In the genomic region with DNA sequence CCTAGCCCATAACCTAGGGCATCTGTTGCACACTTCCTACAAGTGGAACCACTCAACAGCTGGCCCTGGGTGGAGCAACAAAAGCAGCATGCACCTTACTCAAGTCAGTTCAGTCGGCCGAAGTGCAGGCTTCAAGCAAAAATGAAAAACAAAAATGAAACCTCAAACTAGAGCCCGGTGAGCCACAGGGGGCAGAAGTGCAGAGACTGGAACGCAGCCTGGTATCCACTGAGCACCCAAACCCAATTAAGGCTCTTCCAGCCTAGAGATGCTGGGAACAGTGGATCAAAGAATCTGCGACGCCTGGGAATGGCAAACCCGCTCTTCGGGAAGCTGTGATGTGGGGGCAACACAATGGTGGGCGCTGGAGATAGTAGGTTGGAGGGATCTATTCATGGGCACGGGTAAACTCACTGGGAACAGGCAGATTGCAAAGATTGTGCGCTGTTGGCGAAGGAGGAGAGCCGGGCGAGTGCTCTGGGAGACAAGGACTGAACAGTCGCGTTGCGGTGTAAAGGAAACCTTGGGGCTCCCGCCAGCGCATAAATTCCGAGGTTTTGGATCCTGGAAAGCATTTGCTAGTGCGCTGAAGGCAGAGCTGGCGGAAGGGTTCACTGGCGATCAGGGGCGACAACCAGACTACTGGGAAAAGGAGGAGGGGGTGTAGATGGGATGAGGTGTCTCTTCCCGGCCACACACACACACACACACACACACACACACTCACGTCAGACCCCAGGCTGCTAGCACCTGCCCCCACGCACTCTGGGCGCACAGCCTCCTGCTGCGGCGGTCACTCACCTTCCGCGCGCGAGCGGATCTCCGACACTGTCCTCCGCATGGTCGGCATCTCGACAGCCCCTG, we compare ENCODE assay signal across 8 mouse cellular contexts. TPM values are rescaled to one million over a fixed set of nuclear protein-coding genes. Genes with fewer than 3 reads are reported as not detected.
DNase-seq lines count a peak whose midpoint lies in the region; ATAC-seq and TF ChIP-seq lines count a peak whose summit lies in the region.

No protein-coding gene starts in this region.

- H3K4me2 ChIP-seq in heart, embryonic 14.5 days (ENCODE audit: low read length): peak overlapping the region; percentile 92
- H3K4me2 ChIP-seq in liver, embryonic 16.5 days (ENCODE audit: low read depth, low read length): peak overlapping the region; percentile 98
- peak overlapping the region; percentile 57 for H3K4me2 ChIP-seq in neural tube, embryonic 11.5 days (ENCODE audit: low read depth)
- H3K4me2 ChIP-seq in stomach, embryonic 16.5 days (ENCODE audit: low read depth, low read length): peak overlapping the region; percentile 98

- H3K4me3 ChIP-seq in bone marrow macrophage, adult 2 months (ENCODE audit: insufficient read depth, low read length): peak overlapping the region; percentile 88
- H3K4me3 ChIP-seq in heart, embryonic 14.5 days (ENCODE audit: control insufficient read depth in 1 of 2, insufficient read depth in 1 of 2, low read depth in 1 of 2, low read length in 2 of 2): peak overlapping the region; percentile 83 to 99
- H3K4me3 ChIP-seq in liver, embryonic 16.5 days (ENCODE audit: low read depth, low read length): peak overlapping the region; percentile 95
- peak overlapping the region; percentile 79 for H3K4me3 ChIP-seq in neural tube, embryonic 11.5 days (ENCODE audit: low read depth, low read length)
- H3K4me3 ChIP-seq in stomach, embryonic 16.5 days (replicated peaks; ENCODE audit: low read length): peak overlapping the region; percentile 87

- no peaks in the 10 kb centered on the region for H3K27me3 ChIP-seq in heart, embryonic 14.5 days (ENCODE audit: control insufficient read depth, insufficient read depth, low read length)
- H3K27me3 ChIP-seq in liver, embryonic 16.5 days (ENCODE audit: control insufficient read depth, insufficient read depth, low read depth, low read length): no peaks in the 10 kb centered on the region
- H3K27me3 ChIP-seq in neural tube, embryonic 11.5 days (ENCODE audit: control insufficient read depth, insufficient read depth, low read length): no peaks in the 10 kb centered on the region
- H3K27me3 ChIP-seq in stomach, embryonic 16.5 days (ENCODE audit: control insufficient read depth, insufficient read depth, low read length): 0 out of 2 replicates have a peak, but pooled peaks cover 3% of the 10 kb centered on the region

- peak overlapping the region; percentile 34 for H3K27ac ChIP-seq in bone marrow macrophage, adult 2 months (ENCODE audit: insufficient read depth, low read depth, low read length)
- peak overlapping the region; percentile 21 to 54; a peak in 3 of 4 replicates for H3K27ac ChIP-seq in heart, embryonic 14.5 days (replicated peaks in 1 of 2; ENCODE audit: control insufficient read depth in 1 of 2, insufficient read depth in 1 of 2, low read depth in 2 of 2, low read length in 2 of 2)
- peak overlapping the region; percentile 72 for H3K27ac ChIP-seq in liver, embryonic 16.5 days (ENCODE audit: low read length)
- peak overlapping the region; percentile 67; the same call in 1 of the 2 replicates for H3K27ac ChIP-seq in neural tube, embryonic 11.5 days (ENCODE audit: low read depth, low read length)
- H3K27ac ChIP-seq in stomach, embryonic 16.5 days (ENCODE audit: low read length): no peak overlapping the region

- peak; percentile 21 for ATAC-seq in erythroblast, adult 5-6 weeks (replicated peaks; ENCODE audit: low FRiP score, poor library complexity, severe bottlenecking)
- ATAC-seq in heart, embryonic 14.5 days (ENCODE audit: insufficient number of reproducible peaks, insufficient read depth, low FRiP score, low read depth): peak; percentile 36
- ATAC-seq in liver, embryonic 16.5 days (ENCODE audit: low read depth): no peak
- ATAC-seq in neural tube, embryonic 11.5 days (ENCODE audit: insufficient read depth, low FRiP score, low TSS enrichment): no peak
- no peak; the same call in 1 of the 2 replicates for ATAC-seq in stomach, embryonic 16.5 days (ENCODE audit: insufficient read depth, low FRiP score)

- peaks cover 22% of the 10 kb centered on the region for H3K4me1 ChIP-seq in bone marrow macrophage, adult 2 months (ENCODE audit: control insufficient read depth, insufficient read depth, low read length)
- H3K4me1 ChIP-seq in heart, embryonic 14.5 days (ENCODE audit: control insufficient read depth in 2 of 2, insufficient read depth in 2 of 2, low read length in 2 of 2): peaks cover 5 to 16% of the 10 kb centered on the region in 2 experiments; a peak in 3 of 4 replicates
- peaks cover 38% of the 10 kb centered on the region for H3K4me1 ChIP-seq in liver, embryonic 16.5 days (ENCODE audit: control insufficient read depth, low read depth, low read length)
- H3K4me1 ChIP-seq in neural tube, embryonic 11.5 days (ENCODE audit: control insufficient read depth, insufficient read depth, low read length): peaks cover 8% of the 10 kb centered on the region; the same call in 1 of the 2 replicates
- peaks cover 9% of the 10 kb centered on the region; the same call in 1 of the 2 replicates for H3K4me1 ChIP-seq in stomach, embryonic 16.5 days (ENCODE audit: control insufficient read depth, insufficient read depth, low read length)

- no peaks in the 10 kb centered on the region for H3K9me3 ChIP-seq in heart, embryonic 14.5 days (ENCODE audit: control insufficient read depth, low read length)
- H3K9me3 ChIP-seq in liver, embryonic 16.5 days (replicated peaks; ENCODE audit: control insufficient read depth, low read length): no peaks in the 10 kb centered on the region
- no peaks in the 10 kb centered on the region for H3K9me3 ChIP-seq in neural tube, embryonic 11.5 days (ENCODE audit: control insufficient read depth, low read length)
- no peaks in the 10 kb centered on the region for H3K9me3 ChIP-seq in stomach, embryonic 16.5 days (replicated peaks; ENCODE audit: control insufficient read depth, low read length)

- under 1% methylated on average over 34 of the region's 39 CpGs for WGBS in heart, embryonic 14.5 days
- WGBS in liver, embryonic 16.5 days (ENCODE audit: insufficient replicate concordance): under 1% methylated on average over 37 of the region's 39 CpGs
- 1% methylated on average over 39 of the region's 39 CpGs for WGBS in neural tube, embryonic 11.5 days
- under 1% methylated on average over 39 of the region's 39 CpGs for WGBS in stomach, embryonic 16.5 days

- peak; percentile 52 to 62 for DNase-seq in CD8-positive naive resting alpha-beta T cell, adult 2 months (ENCODE audit: low read depth in 2 of 2, low spot score in 2 of 2)
- DNase-seq in kidney, postnatal 10 days: peak; percentile 50
- peak; percentile 57 for DNase-seq in neural tube, embryonic 11.5 days (ENCODE audit: low spot score)

- H3K9ac ChIP-seq in heart, embryonic 14.5 days (ENCODE audit: low read length): peak overlapping the region; percentile 77
- H3K9ac ChIP-seq in liver, embryonic 16.5 days (ENCODE audit: low read depth, low read length): peak overlapping the region; percentile 92
- H3K9ac ChIP-seq in neural tube, embryonic 11.5 days (ENCODE audit: low read length): peak overlapping the region; percentile 70
- H3K9ac ChIP-seq in stomach, embryonic 16.5 days (ENCODE audit: low read length): peak overlapping the region; percentile 79

- H3K36me3 ChIP-seq in heart, embryonic 14.5 days (ENCODE audit: control insufficient read depth, insufficient read depth, low read length): no peaks in the 10 kb centered on the region
- H3K36me3 ChIP-seq in liver, embryonic 16.5 days (ENCODE audit: control insufficient read depth, insufficient read depth): no peaks in the 10 kb centered on the region
- H3K36me3 ChIP-seq in neural tube, embryonic 11.5 days (ENCODE audit: control insufficient read depth, insufficient read depth, low read length): no peaks in the 10 kb centered on the region
- H3K36me3 ChIP-seq in stomach, embryonic 16.5 days (ENCODE audit: control insufficient read depth, insufficient read depth, low read length): no peaks in the 10 kb centered on the region

- TF ChIP-seq CTCF in bone marrow macrophage, adult 2 months (IDR thresholded peaks at IDR 0.05; ENCODE audit: low read depth, low read length): 0 out of 2 replicates have a peak, but pooled peaks have one; percentile 25

- no peak for TF ChIP-seq POLR2A in bone marrow macrophage, adult 2 months (IDR thresholded peaks at IDR 0.05; ENCODE audit: borderline replicate concordance, low read depth, low read length)

RNA-seq across cellular contexts. Expression of gene Atp8a1, which starts 0.6 kb away (rescaled TPM):
- 51.0 and 52.6 TPM in 2 replicates for polyA plus RNA-seq in bone marrow macrophage, adult 2 months (2012; ENCODE audit: insufficient read depth, insufficient read length, missing spikeins)
- total RNA-seq in erythroblast, adult 5-6 weeks (2015; ENCODE audit: low replicate concordance): 230 and 244 TPM in 2 replicates
- total RNA-seq in erythroblast, adult 5-6 weeks (2017; ENCODE audit: low replicate concordance): 267 and 308 TPM in 2 replicates
- polyA plus RNA-seq in heart, embryonic 14.5 days (2014; fragmentation: Nextera tagmentation; extraction: Ambion mirVana): 6.2 and 8.9 TPM in 2 replicates
- polyA plus RNA-seq in liver, embryonic 16.5 days (2015; fragmentation: Nextera tagmentation; extraction: Ambion mirVana): 40.9 and 48.4 TPM in 2 replicates
- 26.9 and 27.5 TPM in 2 replicates for polyA plus RNA-seq in neural tube, embryonic 11.5 days (2014; fragmentation: Nextera tagmentation; extraction: Ambion mirVana)
- polyA plus RNA-seq in stomach, embryonic 16.5 days (2015; fragmentation: Nextera tagmentation; extraction: Ambion mirVana): 10.2 and 10.4 TPM in 2 replicates

Comparison
In these comparisons a context has a peak if more than half of its experiments do, and no peak if none do; other contexts are left out.
1. ATAC-seq: peak in erythroblast, adult 5-6 weeks (single experiment) and heart, embryonic 14.5 days (single experiment); none in liver, embryonic 16.5 days (single experiment), neural tube, embryonic 11.5 days (single experiment) and stomach, embryonic 16.5 days (single experiment).
2. Peak in every context shown above with its lines, with median percentiles within 50 percentile points of each other: DNase-seq, H3K4me3 ChIP-seq, H3K4me2 ChIP-seq and H3K9ac ChIP-seq.